Mouse (Mus musculus): ENCODE measurements around the gene Pllp.
A peak's percentile ranks its signal among the peaks of the same experiment; 100 is the strongest.

The Pllp gene

GRCm38 (mm10) chr8:94695994-94696384, at the start of gene Pllp:
TSS of gene Pllp (minus strand) at chr8:94696278.
- peak in 1 of 2 experiments; percentile 49 for DNase-seq

- DNase-seq: no peak
Observed at GRCm38 (mm10) chr8:94745476-94746184, 49.6 kb upstream of the Pllp start, which contains the start of gene Ccl22. TSS of gene Ccl22 (plus strand) at chr8:94745590.

- DNase-seq: no peak
Observed at GRCm38 (mm10) chr8:94744972-94745371, 48.9 kb upstream of the Pllp start.

GRCm38 (mm10) chr8:94744484-94744883, 48.4 kb upstream of the Pllp start:
- DNase-seq: no peak

- no peak for DNase-seq
Observed at GRCm38 (mm10) chr8:94741726-94742125, 45.6 kb upstream of the Pllp start.

- DNase-seq: no peak
Observed at GRCm38 (mm10) chr8:94740591-94740990, 44.5 kb upstream of the Pllp start.

- DNase-seq: no peak
Observed at GRCm38 (mm10) chr8:94739829-94740228, 43.8 kb upstream of the Pllp start.

GRCm38 (mm10) chr8:94735426-94736094, 39.5 kb upstream of the Pllp start:
- DNase-seq: no peak

- no peak for DNase-seq
Observed at GRCm38 (mm10) chr8:94734735-94735350, 38.8 kb upstream of the Pllp start.

GRCm38 (mm10) chr8:94733821-94734465, 37.9 kb upstream of the Pllp start:
- DNase-seq: no peak

- no peak for DNase-seq
Observed at GRCm38 (mm10) chr8:94729301-94729700, 33.2 kb upstream of the Pllp start.

- DNase-seq: no peak
Observed at GRCm38 (mm10) chr8:94725998-94726397, 29.9 kb upstream of the Pllp start.

GRCm38 (mm10) chr8:94716841-94717240, 20.8 kb upstream of the Pllp start:
- no peak for DNase-seq

GRCm38 (mm10) chr8:94715871-94716270, 19.8 kb upstream of the Pllp start:
- peak in 1 of 2 experiments; percentile 24 for DNase-seq

- no peak for DNase-seq
Observed at GRCm38 (mm10) chr8:94714556-94714955, 18.5 kb upstream of the Pllp start.

GRCm38 (mm10) chr8:94711160-94711718, 15.2 kb upstream of the Pllp start:
- peak; percentile 84 to 86 for DNase-seq

GRCm38 (mm10) chr8:94710336-94710735, 14.3 kb upstream of the Pllp start:
- DNase-seq: no peak

GRCm38 (mm10) chr8:94706732-94707395, 10.8 kb upstream of the Pllp start:
- DNase-seq: peak in 1 of 2 experiments; percentile 19

GRCm38 (mm10) chr8:94705581-94706245, 9.6 kb upstream of the Pllp start:
- DNase-seq: no peak

- no peak for DNase-seq
Observed at GRCm38 (mm10) chr8:94704669-94704984, 8.5 kb upstream of the Pllp start.

GRCm38 (mm10) chr8:94703972-94704668, 8.0 kb upstream of the Pllp start:
- DNase-seq: peak; percentile 98 to 100
